Mouse (Mus musculus): ENCODE results near the gene Car6.

The Car6 gene

GRCm38 (mm10) chr4:150181304-150181703 lies 19.8 kb downstream of the Car6 start:
- DNase-seq (ENCODE audit: low spot score): no peak

DNA sequence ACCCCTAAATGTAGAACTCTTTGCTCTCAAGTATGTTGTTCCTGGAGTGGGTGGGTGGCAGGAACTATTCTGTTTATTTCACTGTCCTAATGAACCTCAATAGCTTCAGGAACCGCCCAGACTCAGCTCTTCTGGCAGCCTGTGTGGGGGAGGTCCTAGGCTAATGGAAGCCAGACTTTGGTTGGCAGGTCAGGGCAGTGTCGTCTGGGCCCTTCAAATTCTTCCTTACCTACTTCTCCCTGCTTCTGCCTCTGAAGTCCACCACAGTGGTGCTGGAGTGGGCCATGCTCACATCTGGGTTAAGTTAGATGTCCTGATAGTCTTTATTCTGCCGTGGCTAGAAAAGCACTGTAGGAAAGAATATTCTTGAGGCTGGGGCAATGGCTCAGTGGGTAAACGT lies 23.0 kb downstream of the Car6 start:
- no peak for DNase-seq (ENCODE audit: low spot score)

DNA sequence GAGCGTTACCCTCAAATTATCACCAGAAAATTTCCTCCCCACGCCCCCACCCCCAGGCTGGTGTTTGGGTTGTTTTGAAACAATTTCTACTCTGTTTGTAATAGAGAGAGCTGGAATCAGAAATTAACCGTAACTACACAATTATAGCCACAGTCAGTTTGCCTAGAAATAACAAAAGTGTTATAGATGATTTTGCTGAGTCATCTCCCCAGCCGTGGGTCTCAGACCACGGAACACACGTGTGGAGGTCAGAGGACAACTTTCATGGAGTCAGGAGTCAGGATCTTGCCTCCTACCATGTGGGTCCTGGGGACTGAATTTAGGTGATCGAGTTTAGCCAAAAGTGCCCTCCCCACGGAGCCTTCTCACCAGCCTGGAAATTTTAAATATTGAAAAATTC lies 24.0 kb downstream of the Car6 start:
- no peak for DNase-seq (ENCODE audit: low spot score)

- DNase-seq (ENCODE audit: low spot score): no peak
These were observed 24.6 kb downstream of the Car6 start for GRCm38 (mm10) chr4:150176535-150176934.

DNA sequence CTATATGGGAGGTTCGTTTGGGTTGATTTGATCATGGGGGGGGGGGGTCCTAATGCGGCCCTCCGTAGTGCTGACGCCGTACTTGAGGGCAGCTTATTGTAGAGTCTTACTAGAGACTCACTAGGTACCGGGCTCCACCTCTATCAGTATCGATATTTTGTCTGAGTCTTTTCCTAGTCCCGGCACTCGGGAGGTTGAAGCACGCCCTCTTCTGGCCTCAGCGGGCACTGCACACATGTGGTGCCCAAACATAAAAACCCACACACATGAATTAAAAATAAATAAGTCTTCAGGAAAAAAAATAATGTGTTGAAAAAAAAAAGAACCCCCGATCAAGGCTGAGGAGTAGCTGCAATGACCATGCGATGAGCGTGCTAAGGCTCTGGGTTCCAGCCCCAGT lies 27.1 kb downstream of the Car6 start:
- DNase-seq (ENCODE audit: low spot score): no peak

GRCm38 (mm10) chr4:150173281-150173680 lies 27.9 kb downstream of the Car6 start:
- DNase-seq (ENCODE audit: low spot score): no peak

- no peak for DNase-seq (ENCODE audit: low spot score)
These were observed 29.0 kb downstream of the Car6 start for GRCm38 (mm10) chr4:150172107-150172506.

GRCm38 (mm10) chr4:150168406-150168805 lies 32.7 kb downstream of the Car6 start:
- no peak for DNase-seq (ENCODE audit: low spot score)

- DNase-seq (ENCODE audit: low spot score): no peak
These were observed 36.3 kb downstream of the Car6 start for GRCm38 (mm10) chr4:150164875-150165274.

GRCm38 (mm10) chr4:150162561-150163169 lies 38.5 kb downstream of the Car6 start:
- DNase-seq (ENCODE audit: low spot score): no peak

DNA sequence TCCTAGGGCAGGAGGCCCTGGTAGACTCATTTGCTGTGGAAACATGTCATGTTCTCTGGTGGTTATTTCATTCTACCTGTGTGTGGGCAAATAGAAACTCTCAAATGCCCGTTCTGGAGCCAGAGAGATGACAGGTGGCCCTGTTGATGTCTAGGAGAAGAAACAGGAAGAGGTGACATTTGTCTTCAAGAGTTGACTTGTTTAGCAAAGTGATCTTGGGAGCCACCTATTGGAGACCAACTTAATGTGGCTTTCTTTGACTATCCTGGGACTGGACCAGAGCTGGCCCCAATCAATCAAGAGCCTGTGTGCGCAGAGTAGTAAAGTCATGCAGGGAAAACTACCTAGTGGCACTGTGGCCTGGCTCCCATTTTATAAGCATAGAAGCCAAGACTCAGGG lies 41.7 kb downstream of the Car6 start:
- no peak for DNase-seq (ENCODE audit: low spot score)

- no peak for DNase-seq (ENCODE audit: low spot score)
These were observed 43.7 kb downstream of the Car6 start for GRCm38 (mm10) chr4:150157348-150157882.

DNA sequence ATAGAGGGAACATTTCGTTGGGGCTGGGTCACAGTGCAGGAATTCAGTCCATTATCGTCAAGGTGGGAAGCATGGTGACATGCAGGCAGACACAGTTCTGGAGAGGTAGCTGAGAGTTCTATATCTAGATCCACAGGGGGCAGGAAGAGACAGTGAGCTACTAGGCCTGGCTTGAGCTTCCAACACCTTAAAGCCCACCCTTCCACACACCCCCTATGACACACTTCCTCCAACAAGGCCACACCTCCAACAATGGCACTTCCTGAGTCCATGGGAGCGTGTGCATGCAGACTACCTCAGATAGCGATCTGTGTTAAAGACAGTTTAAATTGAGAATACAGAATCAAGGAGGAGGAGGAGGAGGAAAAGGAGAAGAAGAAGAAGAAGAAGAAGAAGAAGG lies 45.4 kb downstream of the Car6 start:
- no peak for DNase-seq (ENCODE audit: low spot score)

- no peak for DNase-seq (ENCODE audit: low spot score)
These were observed 45.8 kb downstream of the Car6 start for GRCm38 (mm10) chr4:150155301-150155700.

DNA sequence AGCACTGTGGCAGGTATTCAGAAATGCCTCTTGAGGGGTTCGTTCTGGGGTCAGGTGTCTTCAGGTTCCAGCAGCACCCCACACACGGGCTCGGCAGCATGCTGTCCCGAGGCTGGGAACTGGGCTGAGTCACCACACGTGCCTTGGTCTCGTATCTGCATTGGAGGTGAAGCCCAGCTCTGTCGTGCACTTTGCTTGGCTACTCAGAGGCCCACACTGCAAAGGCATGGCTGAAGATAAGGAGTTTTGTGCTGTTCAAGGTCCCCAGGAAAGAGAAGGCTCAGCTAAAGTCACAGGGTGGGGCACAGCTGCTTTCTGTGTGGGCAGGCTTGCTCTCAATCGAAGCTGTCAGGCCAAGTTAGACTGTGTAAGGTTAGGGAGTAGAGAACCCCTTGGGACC lies 48.6 kb downstream of the Car6 start:
- no peak for DNase-seq (ENCODE audit: low spot score)

DNA sequence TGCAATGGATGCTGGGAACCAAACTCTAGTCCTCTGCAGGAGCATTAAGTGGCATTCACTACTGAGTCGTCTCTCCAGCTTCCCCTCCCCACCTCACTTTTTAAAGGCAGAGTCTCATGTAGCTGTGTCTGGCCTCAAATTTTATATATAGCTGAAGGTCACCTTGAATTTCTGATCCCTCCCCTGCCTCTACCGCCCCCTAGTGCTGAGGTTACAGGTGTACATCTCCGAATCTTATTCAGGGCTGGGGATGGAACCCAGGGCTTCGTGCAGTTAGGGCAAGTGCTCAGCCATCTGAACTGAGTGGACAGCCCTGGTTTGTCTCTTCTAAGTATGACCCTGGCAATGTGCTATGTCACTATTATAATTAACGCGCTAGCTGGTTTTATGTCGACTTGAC lies 50.1 kb downstream of the Car6 start:
- no peak for DNase-seq (ENCODE audit: low spot score)

- DNase-seq (ENCODE audit: low spot score): no peak
These were observed 54.8 kb downstream of the Car6 start for GRCm38 (mm10) chr4:150146286-150146685.

GRCm38 (mm10) chr4:150144242-150144641 lies 56.9 kb downstream of the Car6 start:
- DNase-seq (ENCODE audit: low spot score): no peak

GRCm38 (mm10) chr4:150140346-150140745 lies 60.8 kb downstream of the Car6 start:
- no peak for DNase-seq (ENCODE audit: low spot score)

DNA sequence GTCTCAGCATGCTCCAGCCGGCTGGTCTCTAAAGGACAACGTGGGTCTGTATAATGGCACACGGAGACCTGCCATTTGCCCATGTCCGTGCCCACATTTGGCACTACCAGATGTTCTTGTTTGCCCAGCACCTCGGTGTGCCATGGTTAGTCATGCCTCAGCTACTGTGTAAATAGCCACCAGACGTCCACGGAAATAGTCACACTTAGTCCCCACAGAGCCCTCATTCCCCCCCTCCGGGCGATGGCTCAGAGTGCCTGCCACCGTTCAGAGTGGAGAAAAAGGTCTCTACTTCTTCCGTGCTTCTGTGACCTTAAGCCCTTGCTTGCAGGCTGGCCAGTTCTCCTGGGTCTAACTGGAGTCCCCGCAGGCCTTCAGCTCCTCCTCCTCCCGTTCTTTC lies 62.0 kb downstream of the Car6 start:
- DNase-seq (ENCODE audit: low spot score): no peak

DNA sequence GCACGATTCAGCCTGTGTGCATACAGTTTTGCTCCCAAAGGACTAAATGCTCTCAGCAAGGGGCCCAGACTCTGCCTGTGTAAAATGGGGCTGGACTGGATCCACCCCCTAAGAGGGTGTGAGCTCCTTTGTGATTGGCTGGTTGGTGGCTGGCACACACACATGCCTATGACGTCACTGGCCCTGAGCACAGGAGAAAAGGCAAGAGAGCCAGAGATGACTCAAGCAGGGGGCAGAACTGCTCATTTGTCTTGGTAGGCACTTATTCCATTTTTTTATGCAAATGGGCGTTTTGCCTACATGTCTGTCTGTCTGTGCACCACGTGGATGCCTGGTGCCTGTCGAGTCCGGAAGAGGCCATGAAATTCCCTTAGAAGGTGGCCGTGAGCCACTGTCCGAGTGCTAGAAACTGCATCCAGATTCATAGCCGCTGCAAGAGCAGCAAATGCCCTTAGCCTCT lies 63.0 kb downstream of the Car6 start:
- DNase-seq (ENCODE audit: low spot score): peak; percentile 44

DNA sequence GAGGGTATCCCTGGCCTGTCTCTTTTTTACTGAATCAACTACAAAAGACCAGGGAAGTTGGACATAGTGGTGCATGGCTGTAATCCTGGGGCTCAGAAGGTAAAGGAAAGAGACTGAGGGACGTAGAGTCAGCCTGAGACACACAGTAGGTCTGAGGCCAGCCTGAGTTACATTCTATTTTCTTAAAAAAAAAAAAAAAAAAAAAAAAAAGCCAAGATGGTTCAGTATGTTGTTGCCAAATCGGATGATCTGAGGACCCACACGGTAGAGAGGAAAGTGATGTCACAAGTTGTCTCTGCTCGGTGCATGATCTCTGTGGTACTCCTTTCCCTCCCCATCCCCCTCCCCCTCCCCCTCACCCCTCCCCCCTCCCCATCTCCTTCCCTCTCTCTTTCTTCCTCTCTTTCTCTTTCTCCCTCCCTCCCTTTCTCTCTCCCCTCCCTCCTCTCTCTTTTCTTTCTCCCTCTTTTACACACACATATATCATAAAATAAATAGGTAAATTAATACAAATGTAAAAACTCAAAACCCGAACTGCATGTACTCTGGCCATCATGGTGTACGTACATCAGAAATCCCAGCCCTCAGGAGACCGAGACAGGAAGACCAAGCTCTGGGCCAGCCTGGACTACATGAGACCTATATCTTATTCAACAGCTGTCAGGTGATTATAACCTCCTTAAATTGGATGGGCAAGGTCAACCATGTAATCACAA lies 63.6 kb downstream of the Car6 start:
- no peak for DNase-seq (ENCODE audit: low spot score)
